Mouse (Mus musculus) layer of hippocampus, adult 8-10 months (tissue): ENCODE results near the gene Hpf1. TPM values are rescaled to one million over a fixed set of nuclear protein-coding genes. Genes with fewer than 3 reads are reported as not detected.

Experiments
- DNase-seq, 2 experiments: peaks; one replicate each; pipeline ENCODE4 v3.0.0; 2022; ENCODE audit warnings: low spot score in 2 of 2
- total RNA-seq, 4 experiments: library from RNA; stranded (reverse); gene quantifications; 2 replicates each; pipeline ENCODE4 v1.2.4; 2022

Hpf1 gene
- total RNA-seq, 4 experiments from 2014 or later: 47.8 to 58.7 (median 53.5) TPM

DNA sequence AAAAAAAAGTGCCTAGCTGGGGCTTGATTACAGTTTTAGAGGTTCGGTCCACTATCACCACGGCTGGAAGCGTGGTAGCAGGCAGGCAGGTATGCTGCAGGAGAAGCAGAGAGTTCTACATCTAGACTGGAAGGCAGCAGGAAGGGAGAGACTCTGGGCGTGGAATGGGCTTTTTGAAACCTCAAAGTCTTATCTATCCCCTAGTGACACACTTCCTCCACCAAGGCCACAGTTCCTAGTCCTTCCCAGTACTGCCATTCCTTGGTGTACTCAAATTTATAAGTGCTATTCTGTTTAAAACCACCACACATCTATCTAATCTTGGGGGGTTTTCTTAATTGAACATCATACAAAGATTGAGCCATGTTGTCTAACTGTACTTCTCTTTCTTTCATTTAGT lies 1.5 kb downstream of the Hpf1 start:
- no peak for DNase-seq

- DNase-seq: no peak
Measured at GRCm38 (mm10) chr8:60895878-60896277, 5.7 kb downstream of the Hpf1 start.

DNA sequence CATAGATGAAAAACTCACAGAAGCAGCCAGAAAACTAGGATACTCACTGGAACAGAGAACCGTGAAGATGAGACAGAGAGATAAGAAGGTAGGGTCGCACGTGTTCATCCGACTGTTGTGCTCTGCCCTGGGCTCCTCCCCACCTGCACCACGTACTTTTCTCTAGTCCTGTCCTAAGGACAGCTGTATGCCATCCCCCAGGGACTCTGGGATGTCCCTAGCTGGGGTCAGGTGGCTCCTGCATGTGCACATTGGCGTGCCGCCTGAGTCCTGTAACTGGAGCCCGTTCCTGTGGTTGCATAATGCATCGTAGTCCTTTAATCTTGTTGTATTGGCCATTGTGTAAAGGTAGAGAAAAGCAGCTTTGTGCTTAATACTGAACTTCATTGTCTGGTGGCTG lies 9.9 kb downstream of the Hpf1 start:
- DNase-seq: no peak

- no peak for DNase-seq
Measured at GRCm38 (mm10) chr8:60912081-60912480, 21.9 kb downstream of the Hpf1 start.

GRCm38 (mm10) chr8:60912554-60912953 lies 22.3 kb downstream of the Hpf1 start:
- no peak for DNase-seq

- DNase-seq: no peak
Measured at GRCm38 (mm10) chr8:60919069-60919468, 28.9 kb downstream of the Hpf1 start.

- DNase-seq: no peak
Measured at GRCm38 (mm10) chr8:60920176-60920575, 30.0 kb downstream of the Hpf1 start.

- no peak for DNase-seq
Measured at GRCm38 (mm10) chr8:60933617-60934016, 43.4 kb downstream of the Hpf1 start.

DNA sequence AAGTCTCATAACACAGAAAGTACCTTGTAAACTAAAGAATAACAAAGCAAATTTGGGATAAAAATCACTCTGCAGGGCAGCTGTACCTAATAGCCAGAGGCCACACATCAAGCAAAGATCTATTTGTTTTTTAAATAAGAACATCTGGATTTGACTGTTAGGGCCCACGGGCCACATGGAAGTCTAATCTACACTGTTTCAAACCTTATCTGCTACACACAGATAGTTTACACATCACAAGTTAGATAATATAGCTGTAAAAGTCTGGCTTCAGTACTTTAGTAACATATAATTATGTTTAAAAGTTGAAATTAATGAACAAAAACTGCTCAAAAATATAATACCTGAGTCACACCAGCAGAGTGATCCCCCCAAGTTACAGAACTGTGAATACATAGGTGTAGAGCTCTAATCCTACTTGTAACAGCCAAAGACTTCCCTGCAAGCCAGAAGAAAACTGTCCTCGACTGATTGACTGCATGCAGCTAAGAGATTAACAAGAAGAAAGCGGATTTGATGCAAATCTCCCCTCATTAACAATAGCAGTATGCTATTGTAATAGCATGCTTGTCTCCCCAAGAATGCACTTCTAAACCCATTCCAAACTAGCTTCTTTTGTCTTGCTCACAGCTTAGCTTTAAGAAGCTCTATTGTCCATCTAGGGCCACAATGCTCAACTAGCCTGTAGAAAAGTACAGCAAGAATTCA lies 48.7 kb downstream of the Hpf1 start:
- DNase-seq: no peak

- no peak for DNase-seq
Measured at GRCm38 (mm10) chr8:60942867-60943266, 52.6 kb downstream of the Hpf1 start.

DNA sequence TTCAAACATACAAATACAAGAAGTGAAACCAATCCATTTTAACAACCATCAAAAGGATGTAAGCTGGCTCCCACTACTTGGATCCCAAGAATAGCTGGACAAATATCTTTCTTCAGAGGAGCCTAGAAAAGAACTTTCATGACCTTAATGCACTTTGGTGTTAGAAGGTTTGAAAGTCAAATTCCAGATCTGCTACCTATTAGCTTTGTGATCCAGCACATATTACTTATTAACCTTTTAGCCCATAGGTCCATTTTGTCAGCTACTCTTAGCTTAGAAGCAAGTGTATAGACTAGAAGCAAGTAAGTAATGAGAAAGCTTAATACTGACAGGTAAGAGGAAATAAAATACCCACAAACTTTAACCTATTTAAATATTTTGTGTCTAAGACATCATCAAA lies 57.3 kb downstream of the Hpf1 start:
- DNase-seq: no peak

DNA sequence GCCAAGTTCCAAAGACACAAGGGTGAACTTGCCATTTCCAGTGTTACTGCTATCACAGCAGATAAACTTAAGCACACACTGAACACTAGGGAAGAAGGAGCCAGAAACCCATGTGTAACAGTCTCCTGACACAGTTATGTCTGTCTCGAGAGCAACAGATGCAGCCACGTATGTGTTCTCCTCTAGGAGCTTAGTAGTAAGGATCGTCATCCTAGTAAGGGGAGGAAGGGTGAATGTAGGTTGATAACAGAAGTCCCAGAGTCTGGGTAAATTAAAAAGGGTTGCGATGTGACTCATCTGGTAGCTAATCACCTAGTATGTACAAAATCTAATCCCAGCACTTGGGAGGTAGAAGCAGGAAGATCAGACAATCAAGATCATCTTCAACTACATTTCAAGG lies 59.6 kb downstream of the Hpf1 start:
- DNase-seq: no peak

DNA sequence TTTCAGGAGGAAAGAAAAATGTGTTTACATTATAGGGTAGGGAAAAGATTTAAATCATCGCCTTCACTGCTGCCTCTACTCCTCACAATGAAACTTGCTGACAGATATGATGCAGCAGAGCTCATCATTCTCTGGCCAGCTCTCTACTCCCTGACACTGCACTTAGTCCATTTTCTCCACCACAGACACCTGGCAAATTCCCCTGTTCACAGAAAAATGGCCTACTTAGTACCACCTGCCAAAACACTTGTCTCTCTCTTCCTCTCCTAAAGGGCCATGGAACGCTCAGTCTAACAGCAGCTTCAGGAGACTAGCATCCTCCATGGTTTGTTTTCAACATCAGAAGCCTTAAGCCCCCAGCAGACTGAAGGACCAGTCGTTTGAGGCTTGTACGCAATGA lies 61.1 kb downstream of the Hpf1 start:
- DNase-seq: no peak

GRCm38 (mm10) chr8:60951757-60952156 lies 61.5 kb downstream of the Hpf1 start:
- no peak for DNase-seq

- no peak for DNase-seq
Measured at GRCm38 (mm10) chr8:60952803-60953202, 62.6 kb downstream of the Hpf1 start.

GRCm38 (mm10) chr8:60954281-60955014 lies 64.2 kb downstream of the Hpf1 start:
- DNase-seq: peak; percentile 81 to 86

GRCm38 (mm10) chr8:60956847-60957246 lies 66.6 kb downstream of the Hpf1 start:
- DNase-seq: no peak

Other genes with a start within 250 kb of the Hpf1 start
- gene Clcn3, start 92.9 kb downstream of the Hpf1 start, total RNA-seq: 100 to 1,000 TPM; 113 to 130 (median 120) TPM
- gene Nek1, start 102.8 kb downstream of the Hpf1 start, total RNA-seq: 10 to 100 TPM; 27.4 to 33.9 (median 32.3) TPM